Comparison of ENCODE assay signal across 8 mouse cellular contexts in the genomic region with DNA sequence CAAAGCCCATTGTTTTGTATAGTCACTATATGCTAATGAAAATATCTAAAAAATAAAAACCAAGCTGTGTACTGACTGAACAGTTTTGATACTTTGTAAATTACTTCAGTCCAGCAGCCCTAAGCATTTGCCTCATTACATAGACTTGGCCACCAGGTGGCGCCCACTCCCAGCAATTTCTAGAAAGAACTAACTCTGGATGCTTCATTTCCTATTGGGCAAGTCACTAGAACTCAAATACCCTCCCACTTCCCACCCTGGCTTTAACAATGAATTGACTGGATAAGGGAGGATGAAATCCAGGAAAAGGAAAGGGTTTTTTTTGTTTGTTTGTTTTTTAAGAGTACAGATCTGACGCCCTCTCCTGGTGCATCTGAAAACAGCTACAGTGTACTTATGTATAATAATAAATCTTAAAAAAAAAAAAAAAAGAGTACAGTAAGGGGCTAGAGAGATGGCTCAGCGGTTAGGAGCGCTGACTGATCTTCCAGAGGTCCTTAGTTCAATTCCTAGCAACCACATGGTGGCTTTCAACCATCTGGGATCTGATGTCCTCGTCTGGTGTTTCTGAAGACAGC. TPM values are rescaled to one million over a fixed set of nuclear protein-coding genes. Genes with fewer than 3 reads are reported as not detected.
DNase-seq lines count a peak whose midpoint lies in the region; ATAC-seq lines count a peak whose summit lies in the region.

No protein-coding gene starts in this region.

- ATAC-seq in limb, embryonic 11.5 days (ENCODE audit: insufficient number of reproducible peaks, low FRiP score, low TSS enrichment, low read depth), result no peak; the same call in 1 of the 2 replicates
- peak; percentile 77 for ATAC-seq in monocyte, adult 5-6 weeks (replicated peaks; ENCODE audit: insufficient number of reproducible peaks, low FRiP score, low TSS enrichment, poor library complexity, severe bottlenecking)

- no peak overlapping the region for H3K4me3 ChIP-seq in limb, embryonic 11.5 days (ENCODE audit: low read depth, low read length)

- no peaks in the 10 kb centered on the region for H3K27me3 ChIP-seq in limb, embryonic 11.5 days (ENCODE audit: control insufficient read depth, insufficient read depth, low read length)

- no peak overlapping the region for H3K4me2 ChIP-seq in limb, embryonic 11.5 days (ENCODE audit: low read depth, severe bottlenecking)

- no peaks in the 10 kb centered on the region for H3K9me3 ChIP-seq in limb, embryonic 11.5 days (ENCODE audit: control insufficient read depth, low read length)

- 42% methylated on average over 5 of the region's 5 CpGs for WGBS in limb, embryonic 11.5 days

- no peak overlapping the region for H3K9ac ChIP-seq in limb, embryonic 11.5 days (ENCODE audit: low read length)

- DNase-seq in 3T3-L1 (ENCODE audit: low read depth, low spot score), result peak; percentile 94
- DNase-seq in adrenal gland, adult 8-10 months, result peak; percentile 68
- DNase-seq in embryo, embryonic 11 days, result peak; percentile 84
- peak; percentile 81 to 84 for DNase-seq in gastrocnemius, postnatal 36 days
- peak; percentile 75 to 85 for DNase-seq in kidney, adult 8-10 months
- peak; percentile 91 for DNase-seq in limb, embryonic 11.5 days (ENCODE audit: low spot score)
- DNase-seq in spleen, postnatal 36 days (ENCODE audit: low spot score in 2 of 2), result peak; percentile 67 to 78

- H3K4me1 ChIP-seq in limb, embryonic 11.5 days (ENCODE audit: control insufficient read depth, insufficient read depth, low read length), result no peaks in the 10 kb centered on the region

- H3K36me3 ChIP-seq in limb, embryonic 11.5 days (ENCODE audit: control insufficient read depth, insufficient read depth, low read length), result no peaks in the 10 kb centered on the region

- H3K27ac ChIP-seq in limb, embryonic 11.5 days (replicated peaks; ENCODE audit: low read depth, low read length), result no peak overlapping the region

- intact Hi-C loops in gastrocnemius, postnatal 36 days (cut with DNase I), result loop anchor here (2.0 to 10.0 kb wide), 3 partner anchors 125 to 308 kb away; no protein-coding TSS in a partner anchor

RNA-seq across cellular contexts. Expression of gene Xpo4, which starts 14.8 kb away (rescaled TPM):
- total RNA-seq in adrenal gland, adult 8-10 months (2022), result 10 to 100 TPM; 35.7 to 45.2 (median 38.1) TPM
- total RNA-seq in gastrocnemius, postnatal 36 days (2021), result 10 to 100 TPM in 1 of 2 experiments, 1 to 10 TPM in 1; 5.3 to 12.1 TPM
- polyA plus RNA-seq in limb, embryonic 11.5 days (2014; fragmentation: Nextera tagmentation; extraction: Ambion mirVana), result 36.7 and 42.1 TPM in 2 replicates
- 31.5 to 36.8 TPM (median 34.4 TPM) in 3 replicates for total RNA-seq in monocyte, adult 5-6 weeks (2017)
